Mouse (Mus musculus) myocyte (in vitro differentiated cells): Measurements from ENCODE around the gene Nup107. TPM values are rescaled to one million over a fixed set of nuclear protein-coding genes. Genes with fewer than 3 reads are reported as not detected.

Experiments
- H3K27me3 ChIP-seq: one replicate; pipeline ENCODE4 v1.6.1; 2011; ENCODE audit not compliant: control insufficient read depth, insufficient read depth, insufficient read length
- H3K36me3 ChIP-seq: one replicate; pipeline ENCODE4 v1.6.1; 2011; ENCODE audit not compliant: control insufficient read depth, insufficient read depth
- H3K4me2 ChIP-seq: one replicate; pipeline ENCODE4 v1.6.1; 2011; ENCODE audit warnings: low read depth, control low read depth
- H3K4me3 ChIP-seq: one replicate; pipeline ENCODE4 v1.5.1; 2011; ENCODE audit warnings: mild to moderate bottlenecking, control low read depth, moderate library complexity
- H3K79me2 ChIP-seq: one replicate; pipeline ENCODE4 v1.6.1; 2011; ENCODE audit not compliant: control insufficient read depth, insufficient read depth
- H3ac ChIP-seq: one replicate; pipeline ENCODE4 v1.6.1; 2011; ENCODE audit not compliant: control insufficient read depth, insufficient read length
- CEBPB ChIP-seq: IDR thresholded peaks from 2 replicates; pipeline ENCODE4 v1.6.1; 2011; ENCODE audit warnings: mild to moderate bottlenecking, moderate library complexity; ENCODE audit not compliant: poor library complexity, insufficient read depth, severe bottlenecking
- E2F4 ChIP-seq: IDR thresholded peaks from one replicate; pipeline ENCODE4 v1.6.1; 2011; ENCODE audit warnings: mild to moderate bottlenecking, control low read depth, moderate library complexity; ENCODE audit not compliant: insufficient read depth
- MAX ChIP-seq: IDR thresholded peaks from one replicate; pipeline ENCODE4 v1.6.1; 2011; ENCODE audit warnings: low read depth, mild to moderate bottlenecking, control low read depth
- MYOD1 ChIP-seq, 3 experiments: IDR thresholded peaks; one replicate each; pipeline ENCODE4 v1.6.1; 2011; ENCODE audit warnings: control low read depth in 2 of 3, low read depth in 2 of 3, mild to moderate bottlenecking in 2 of 3, moderate library complexity in 1 of 3; ENCODE audit not compliant: insufficient read length in 2 of 3, control insufficient read depth in 1 of 3
- MYOG ChIP-seq, 3 experiments: IDR thresholded peaks; one replicate each; pipeline ENCODE4 v1.6.1; 2011; ENCODE audit warnings: control low read depth in 2 of 3, low read depth in 2 of 3, mild to moderate bottlenecking in 2 of 3; ENCODE audit not compliant: insufficient read length in 2 of 3, control insufficient read depth in 1 of 3, insufficient read depth in 1 of 3
- POLR2A ChIP-seq: IDR thresholded peaks from one replicate; pipeline ENCODE4 v1.6.1; 2011; ENCODE audit warnings: low read depth, mild to moderate bottlenecking, control low read depth, moderate library complexity; ENCODE audit not compliant: insufficient read length
- POLR2AphosphoS2 ChIP-seq: IDR thresholded peaks from one replicate; pipeline ENCODE4 v1.6.1; 2011; ENCODE audit warnings: low read depth, control low read depth; ENCODE audit not compliant: insufficient read length
- REST ChIP-seq: IDR thresholded peaks from one replicate; pipeline ENCODE4 v1.6.1; 2011; ENCODE audit warnings: mild to moderate bottlenecking, control low read depth, moderate library complexity; ENCODE audit not compliant: insufficient read depth, insufficient read length
- SRF ChIP-seq: IDR thresholded peaks from one replicate; pipeline ENCODE4 v1.6.1; 2011; ENCODE audit warnings: low read depth; ENCODE audit not compliant: control insufficient read depth, insufficient read length
- TCF12 ChIP-seq: IDR thresholded peaks from one replicate; pipeline ENCODE4 v1.6.1; 2011; ENCODE audit warnings: mild to moderate bottlenecking, control low read depth; ENCODE audit not compliant: poor library complexity, insufficient read depth, severe bottlenecking
- TCF3 ChIP-seq: IDR thresholded peaks from one replicate; pipeline ENCODE4 v1.6.1; 2011; ENCODE audit warnings: low read depth, control low read depth; ENCODE audit not compliant: insufficient read length
- USF1 ChIP-seq: IDR thresholded peaks from one replicate; pipeline ENCODE4 v1.6.1; 2011; ENCODE audit warnings: low read depth, mild to moderate bottlenecking, control low read depth, moderate library complexity
- polyA plus RNA-seq: library from polyadenylated mRNA; unstranded; fragments of >200 nt; fragmentation: generic; extraction: Trizol; gene quantifications from one replicate; pipeline ENCODE4 v1.2.1, GENCODE M21; 2012; ENCODE audit warnings: missing spikeins

Gene Nup107
- polyA plus RNA-seq, 1 experiment = 16.8 TPM

- Histone ChIP-seq H3K4me2 (no peak overlapping the region), H3K4me3 (no peak overlapping the region)
Observed at GRCm38 (mm10) chr10:117781021-117781725, 11.3 kb downstream of the Nup107 start.

GRCm38 (mm10) chr10:117780306-117780911 is 12.1 kb downstream of the Nup107 start:
- Histone ChIP-seq H3K36me3 (peaks cover 53% of the 10 kb centered on the region), H3K79me2 (no peaks in the 10 kb centered on the region), H3ac (no peak overlapping the region), H3K4me3 (no peak overlapping the region), H3K27me3 (no peaks in the 10 kb centered on the region), H3K4me2 (no peak overlapping the region)
- no peak for TF ChIP-seq POLR2A
- no peak for TF ChIP-seq SRF
- no peak for TF ChIP-seq MYOG (IDR thresholded peaks at IDR 0.05; ENCODE audit: control insufficient read depth in 1 of 3, insufficient read depth in 1 of 3, insufficient read length in 2 of 3, low read depth in 2 of 3)
- no peak for TF ChIP-seq E2F4
- TF ChIP-seq TCF12 = no peak
- TF ChIP-seq CEBPB = no peak
- no peak for TF ChIP-seq REST
- TF ChIP-seq TCF3 = no peak

More at GRCm38 (mm10) chr10:117781021-117781725, 11.3 kb downstream of the Nup107 start:
- Histone ChIP-seq H3K36me3 (peaks cover 47% of the 10 kb centered on the region), H3K27me3 (no peaks in the 10 kb centered on the region), H3K79me2 (no peaks in the 10 kb centered on the region), H3ac (no peak overlapping the region)
- TF ChIP-seq USF1 = no peak
- TF ChIP-seq TCF3 = no peak

- Histone ChIP-seq H3K4me2 (no peak overlapping the region), H3ac (no peak overlapping the region), H3K36me3 (peaks cover 56% of the 10 kb centered on the region), H3K27me3 (no peaks in the 10 kb centered on the region), H3K79me2 (no peaks in the 10 kb centered on the region), H3K4me3 (no peak overlapping the region)
- no peak for TF ChIP-seq TCF3
- no peak for TF ChIP-seq POLR2AphosphoS2
- TF ChIP-seq USF1 = no peak
- no peak for TF ChIP-seq POLR2A
- TF ChIP-seq MYOG (IDR thresholded peaks at IDR 0.05; ENCODE audit: control insufficient read depth in 1 of 3, insufficient read depth in 1 of 3, insufficient read length in 2 of 3, low read depth in 2 of 3) = peak in 1 of 3 experiments; percentile 58
Observed at GRCm38 (mm10) chr10:117779581-117780305, 12.8 kb downstream of the Nup107 start.

GRCm38 (mm10) chr10:117778951-117779350 is 13.6 kb downstream of the Nup107 start:
- H3K79me2 ChIP-seq = no peaks in the 10 kb centered on the region
- peaks cover 52% of the 10 kb centered on the region for H3K36me3 ChIP-seq
- TF ChIP-seq POLR2A (no peak), TCF3 (no peak), TCF12 (no peak), MAX (no peak), POLR2AphosphoS2 (no peak), MYOD1 (IDR thresholded peaks at IDR 0.05; ENCODE audit: control insufficient read depth in 1 of 3, insufficient read length in 2 of 3, low read depth in 2 of 3) (no peak), MYOG (IDR thresholded peaks at IDR 0.05; ENCODE audit: control insufficient read depth in 1 of 3, insufficient read depth in 1 of 3, insufficient read length in 2 of 3, low read depth in 2 of 3) (no peak), USF1 (no peak), SRF (no peak), E2F4 (no peak), REST (no peak), CEBPB (no peak)
- H3ac ChIP-seq = no peak overlapping the region
- no peak overlapping the region for H3K4me3 ChIP-seq
- no peaks in the 10 kb centered on the region for H3K27me3 ChIP-seq
- no peak overlapping the region for H3K4me2 ChIP-seq

- TF ChIP-seq TCF3 = no peak
- no peak for TF ChIP-seq MYOG (IDR thresholded peaks at IDR 0.05; ENCODE audit: control insufficient read depth in 1 of 3, insufficient read depth in 1 of 3, insufficient read length in 2 of 3, low read depth in 2 of 3)
- no peak for TF ChIP-seq USF1
- no peak for TF ChIP-seq MYOD1 (IDR thresholded peaks at IDR 0.05; ENCODE audit: control insufficient read depth in 1 of 3, insufficient read length in 2 of 3, low read depth in 2 of 3)
- TF ChIP-seq MAX = no peak
- TF ChIP-seq REST = no peak
- no peak for TF ChIP-seq TCF12
- TF ChIP-seq POLR2AphosphoS2 = no peak
- TF ChIP-seq SRF = no peak
- no peak for TF ChIP-seq E2F4
- TF ChIP-seq CEBPB = no peak
- TF ChIP-seq POLR2A = no peak
- no peak overlapping the region for H3ac ChIP-seq
- H3K4me3 ChIP-seq = no peak overlapping the region
- H3K79me2 ChIP-seq = no peaks in the 10 kb centered on the region
- no peak overlapping the region for H3K4me2 ChIP-seq
- H3K27me3 ChIP-seq = no peaks in the 10 kb centered on the region
- H3K36me3 ChIP-seq = peaks cover 47% of the 10 kb centered on the region
Observed at GRCm38 (mm10) chr10:117778328-117778910, 14.1 kb downstream of the Nup107 start.
